Mouse (Mus musculus): ENCODE data around the gene Lcat. TPM values are rescaled to one million over a fixed set of nuclear protein-coding genes. Genes with fewer than 3 reads are reported as not detected.
A peak's percentile ranks its signal among the peaks of the same experiment; 100 is the strongest.
"Not testable (repeated sequence)": the region's sequence is repeated elsewhere in the genome, so short reads cannot be mapped to it uniquely, and the experiment has no call there.

Lcat gene
- polyA plus RNA-seq (2012; rRNA removed) (15.9 and 18.5 TPM in 2 replicates), polyA plus RNA-seq (2014; fragmentation: Nextera tagmentation; extraction: Ambion mirVana) (1.9 and 3.0 TPM in 2 replicates)

- H3K4me1 ChIP-seq (ENCODE audit: control insufficient read depth, insufficient read depth, low read length), result peaks cover 4% of the 10 kb centered on the region; the same call in 1 of the 2 replicates
- H3K36me3 ChIP-seq (ENCODE audit: control insufficient read depth, insufficient read depth, low read length), result peaks cover 85% of the 10 kb centered on the region
- 97% methylated on average over 6 of the region's 8 CpGs for WGBS
- no peak within 1 kb of the TSS for H3K9ac ChIP-seq (ENCODE audit: low read depth, low read length, severe bottlenecking)
- ATAC-seq (ENCODE audit: low FRiP score, low read depth), result no peak
- H3K4me2 ChIP-seq (replicated peaks; ENCODE audit: low read depth, low read length, severe bottlenecking), result no peak within 1 kb of the TSS
- no peak within 1 kb of the TSS for H3K27ac ChIP-seq (replicated peaks; ENCODE audit: low read depth, low read length)
- no peak for DNase-seq (ENCODE audit: low spot score)
- no peak for TF ChIP-seq POLR2A (IDR thresholded peaks at IDR 0.05; ENCODE audit: borderline replicate concordance, extremely low read depth, insufficient read depth, insufficient read length)
- H3K9me3 ChIP-seq (ENCODE audit: control insufficient read depth, low read length), result no peaks in the 10 kb centered on the region
- no peak within 1 kb of the TSS for H3K4me3 ChIP-seq (replicated peaks; ENCODE audit: low read length)
- no peaks in the 10 kb centered on the region for H3K27me3 ChIP-seq (ENCODE audit: control insufficient read depth, insufficient read depth, low read length)
Measured at GRCm38 (mm10) chr8:105943321-105943739, at the start of gene Lcat. Gene Lcat, minus strand, starts transcription at chr8:105943382.

- no peak overlapping the region for H3K4me2 ChIP-seq (replicated peaks; ENCODE audit: low read depth, low read length, severe bottlenecking)
- no peaks in the 10 kb centered on the region for H3K36me3 ChIP-seq (ENCODE audit: control insufficient read depth, insufficient read depth, low read length)
- no peaks in the 10 kb centered on the region; the same call in 1 of the 2 replicates for H3K4me1 ChIP-seq (ENCODE audit: control insufficient read depth, insufficient read depth, low read length)
- no peak overlapping the region for H3K27ac ChIP-seq (replicated peaks; ENCODE audit: low read depth, low read length)
- 64% methylated on average over 5 of the region's 5 CpGs for WGBS
- H3K4me3 ChIP-seq (replicated peaks; ENCODE audit: low read length), result no peak overlapping the region
- no peak for ATAC-seq (ENCODE audit: low FRiP score, low read depth)
- H3K27me3 ChIP-seq (ENCODE audit: control insufficient read depth, insufficient read depth, low read length), result no peaks in the 10 kb centered on the region
- H3K9me3 ChIP-seq (ENCODE audit: control insufficient read depth, low read length), result no peaks in the 10 kb centered on the region
- no peak for TF ChIP-seq POLR2A (IDR thresholded peaks at IDR 0.05; ENCODE audit: borderline replicate concordance, extremely low read depth, insufficient read depth, insufficient read length)
- H3K9ac ChIP-seq (ENCODE audit: low read depth, low read length, severe bottlenecking), result no peak overlapping the region
- DNase-seq (ENCODE audit: low spot score), result no peak
Measured at GRCm38 (mm10) chr8:105992499-105992898, 49.3 kb upstream of the Lcat start.

GRCm38 (mm10) chr8:105991546-105991945, 48.4 kb upstream of the Lcat start:
- no peak for TF ChIP-seq POLR2A (IDR thresholded peaks at IDR 0.05; ENCODE audit: borderline replicate concordance, extremely low read depth, insufficient read depth, insufficient read length)
- Histone ChIP-seq H3K4me3 (replicated peaks; ENCODE audit: low read length) (no peak overlapping the region), H3K9me3 (ENCODE audit: control insufficient read depth, low read length) (no peaks in the 10 kb centered on the region), H3K27ac (replicated peaks; ENCODE audit: low read depth, low read length) (no peak overlapping the region), H3K9ac (ENCODE audit: low read depth, low read length, severe bottlenecking) (no peak overlapping the region), H3K4me1 (ENCODE audit: control insufficient read depth, insufficient read depth, low read length) (no peaks in the 10 kb centered on the region; the same call in 1 of the 2 replicates), H3K4me2 (replicated peaks; ENCODE audit: low read depth, low read length, severe bottlenecking) (no peak overlapping the region), H3K27me3 (ENCODE audit: control insufficient read depth, insufficient read depth, low read length) (no peaks in the 10 kb centered on the region), H3K36me3 (ENCODE audit: control insufficient read depth, insufficient read depth, low read length) (no peaks in the 10 kb centered on the region)
- WGBS, result 89% methylated on average over 2 of the region's 2 CpGs
- DNase-seq (ENCODE audit: low spot score) (no peak), ATAC-seq (ENCODE audit: low FRiP score, low read depth) (no peak)

GRCm38 (mm10) chr8:105990856-105991387, 47.7 kb upstream of the Lcat start, which contains the start of gene Dus2:
Gene Dus2, plus strand, starts transcription at chr8:105991337.
- peak within 1 kb of the TSS; percentile 7; the same call in 1 of the 2 replicates for H3K9ac ChIP-seq (ENCODE audit: low read depth, low read length, severe bottlenecking)
- no peak within 1 kb of the TSS for H3K4me3 ChIP-seq (replicated peaks; ENCODE audit: low read length)
- 8% methylated on average over 15 of the region's 15 CpGs for WGBS
- ATAC-seq (ENCODE audit: low FRiP score, low read depth) (peak; percentile 73), DNase-seq (ENCODE audit: low spot score) (peak; percentile 81)
- peak within 1 kb of the TSS; percentile 24; the same call in 1 of the 2 replicates for H3K4me2 ChIP-seq (replicated peaks; ENCODE audit: low read depth, low read length, severe bottlenecking)
- no peaks in the 10 kb centered on the region; the same call in 1 of the 2 replicates for H3K4me1 ChIP-seq (ENCODE audit: control insufficient read depth, insufficient read depth, low read length)
- H3K36me3 ChIP-seq (ENCODE audit: control insufficient read depth, insufficient read depth, low read length), result no peaks in the 10 kb centered on the region
- no peaks in the 10 kb centered on the region for H3K9me3 ChIP-seq (ENCODE audit: control insufficient read depth, low read length)
- no peaks in the 10 kb centered on the region for H3K27me3 ChIP-seq (ENCODE audit: control insufficient read depth, insufficient read depth, low read length)
- H3K27ac ChIP-seq (replicated peaks; ENCODE audit: low read depth, low read length), result no peak within 1 kb of the TSS
- TF ChIP-seq POLR2A (IDR thresholded peaks at IDR 0.05; ENCODE audit: borderline replicate concordance, extremely low read depth, insufficient read depth, insufficient read length), result no peak

GRCm38 (mm10) chr8:105988546-105988945, 45.4 kb upstream of the Lcat start:
- ATAC-seq (ENCODE audit: low FRiP score, low read depth), result no peak
- H3K9me3 ChIP-seq (ENCODE audit: control insufficient read depth, low read length), result no peaks in the 10 kb centered on the region
- H3K27ac ChIP-seq (replicated peaks; ENCODE audit: low read depth, low read length), result no peak overlapping the region
- no peak overlapping the region for H3K4me3 ChIP-seq (replicated peaks; ENCODE audit: low read length)
- no peak overlapping the region for H3K9ac ChIP-seq (ENCODE audit: low read depth, low read length, severe bottlenecking)
- no peaks in the 10 kb centered on the region for H3K27me3 ChIP-seq (ENCODE audit: control insufficient read depth, insufficient read depth, low read length)
- no peak overlapping the region for H3K4me2 ChIP-seq (replicated peaks; ENCODE audit: low read depth, low read length, severe bottlenecking)
- no peak for DNase-seq (ENCODE audit: low spot score)
- no peaks in the 10 kb centered on the region; the same call in 1 of the 2 replicates for H3K4me1 ChIP-seq (ENCODE audit: control insufficient read depth, insufficient read depth, low read length)
- 83% methylated on average over 11 of the region's 11 CpGs for WGBS
- no peak for TF ChIP-seq POLR2A (IDR thresholded peaks at IDR 0.05; ENCODE audit: borderline replicate concordance, extremely low read depth, insufficient read depth, insufficient read length)
- H3K36me3 ChIP-seq (ENCODE audit: control insufficient read depth, insufficient read depth, low read length), result no peaks in the 10 kb centered on the region

GRCm38 (mm10) chr8:105983406-105983805, 40.2 kb upstream of the Lcat start:
- not testable (repeated sequence) for H3K36me3 ChIP-seq (ENCODE audit: control insufficient read depth, insufficient read depth, low read length); H3K27me3 ChIP-seq (ENCODE audit: control insufficient read depth, insufficient read depth, low read length); H3K27ac ChIP-seq (replicated peaks; ENCODE audit: low read depth, low read length); H3K4me1 ChIP-seq (ENCODE audit: control insufficient read depth, insufficient read depth, low read length); DNase-seq (ENCODE audit: low spot score); H3K4me3 ChIP-seq (replicated peaks; ENCODE audit: low read length); H3K9me3 ChIP-seq (ENCODE audit: control insufficient read depth, low read length); ATAC-seq (ENCODE audit: low FRiP score, low read depth); H3K4me2 ChIP-seq (replicated peaks; ENCODE audit: low read depth, low read length, severe bottlenecking); H3K9ac ChIP-seq (ENCODE audit: low read depth, low read length, severe bottlenecking)
- 74% methylated on average over 10 of the region's 11 CpGs for WGBS

Measured in limb, embryonic 14.5 days (tissue).